Mouse (Mus musculus) embryonic facial prominence, embryonic 13.5 days (tissue): ENCODE measurements at regions not wholly inside any gene's neighbourhood (a gene's known extent, or its start where the extent isn't known, plus 50 kb on each side); places are given as distances from the start of the nearest gene placed in this dataset.

Experiments used
- ATAC-seq: fragments of 200-750 bp; cut with Nextera tagmentation; 2 replicates; pipeline ENCODE4 v1.8.0; 2017; ENCODE audit warnings: low read depth; ENCODE audit not compliant: insufficient number of reproducible peaks, insufficient read depth, low FRiP score, low TSS enrichment
- H3K27ac ChIP-seq: fragments of 300-500 bp; sonication (generic); 2 replicates; pipeline ENCODE4 v1.5.1; 2015; ENCODE audit warnings: moderate library complexity, mild to moderate bottlenecking, inconsistent platforms
- H3K27me3 ChIP-seq: fragments of 300-500 bp; sonication (generic); 2 replicates; pipeline ENCODE4 v1.6.1; 2015; ENCODE audit warnings: mild to moderate bottlenecking, inconsistent platforms
- H3K36me3 ChIP-seq: fragments of 300-500 bp; sonication (generic); 2 replicates; pipeline ENCODE4 v1.6.1; 2015; ENCODE audit warnings: mild to moderate bottlenecking, inconsistent platforms
- H3K4me1 ChIP-seq: fragments of 300-500 bp; sonication (generic); 2 replicates; pipeline ENCODE4 v1.6.1; 2015; ENCODE audit warnings: inconsistent platforms
- H3K4me2 ChIP-seq: fragments of 300-500 bp; sonication (generic); 2 replicates; pipeline ENCODE4 v1.6.1; 2015; ENCODE audit warnings: moderate library complexity, mild to moderate bottlenecking, inconsistent platforms
- H3K4me3 ChIP-seq: fragments of 300-500 bp; sonication (generic); 2 replicates; pipeline ENCODE4 v1.5.1; 2015; ENCODE audit warnings: mild to moderate bottlenecking, inconsistent platforms
- H3K9ac ChIP-seq: fragments of 300-500 bp; sonication (generic); 2 replicates; pipeline ENCODE4 v1.6.1; 2015; ENCODE audit warnings: mild to moderate bottlenecking, inconsistent platforms
- H3K9me3 ChIP-seq: fragments of 300-500 bp; sonication (generic); 2 replicates; pipeline ENCODE4 v1.6.1; 2016; ENCODE audit warnings: inconsistent platforms
- WGBS: fragments of 180-500 bp; shearing (Covaris S2); methylation state at CpG from one replicate; pipeline ENCODE4 v1.1.7; 2015; ENCODE audit warnings: mixed read lengths; 5-methylcytosine and 5-hydroxymethylcytosine counted together

DNA sequence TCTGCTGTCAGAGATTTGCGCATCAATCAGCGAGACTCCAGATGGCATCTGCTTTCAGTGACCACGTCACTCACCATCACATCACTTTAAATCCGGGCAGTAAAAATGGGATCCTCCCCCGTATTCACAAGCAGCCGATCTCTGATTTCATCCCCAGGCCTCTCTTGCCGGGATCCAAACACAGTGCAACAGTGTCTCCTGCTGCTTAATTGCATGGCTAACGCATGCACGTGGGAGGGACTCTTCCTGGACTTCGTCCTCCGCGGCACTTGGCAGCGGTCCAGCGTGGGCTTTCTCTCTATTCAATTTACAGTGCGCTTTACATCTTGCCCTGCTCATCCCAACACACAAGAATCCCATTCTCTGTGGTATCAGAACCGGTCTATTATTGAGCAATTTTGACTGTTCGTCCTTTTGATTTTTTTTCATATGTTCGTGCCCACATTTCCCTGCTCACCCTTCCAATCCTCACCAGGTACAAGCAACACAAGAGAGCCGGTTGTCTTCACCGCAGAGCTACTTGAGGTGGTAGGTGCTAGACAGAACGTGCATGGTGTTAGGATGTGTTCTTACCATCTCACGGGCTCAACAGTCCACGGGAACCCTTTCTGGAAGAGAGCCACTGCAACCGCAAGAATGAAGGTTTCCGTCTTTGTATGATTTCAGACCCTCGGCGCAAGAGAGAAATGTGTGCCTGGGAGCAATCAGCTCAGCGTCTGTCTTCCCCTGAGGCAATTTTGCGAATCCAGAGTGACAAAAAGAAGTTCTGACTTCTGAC lies 109.3 kb downstream of the Tbx4 start:
- Histone ChIP-seq H3K9ac (peak overlapping the region; percentile 62), H3K9me3 (no peaks in the 10 kb centered on the region), H3K4me2 (peak overlapping the region; percentile 69), H3K36me3 (no peaks in the 10 kb centered on the region), H3K4me1 (peaks cover 23% of the 10 kb centered on the region), H3K27me3 (peaks cover 13% of the 10 kb centered on the region), H3K4me3 (peak overlapping the region; percentile 36), H3K27ac (no peak overlapping the region)
- no peak for ATAC-seq
- WGBS: 22% methylated on average over 29 of the region's 29 CpGs

DNA sequence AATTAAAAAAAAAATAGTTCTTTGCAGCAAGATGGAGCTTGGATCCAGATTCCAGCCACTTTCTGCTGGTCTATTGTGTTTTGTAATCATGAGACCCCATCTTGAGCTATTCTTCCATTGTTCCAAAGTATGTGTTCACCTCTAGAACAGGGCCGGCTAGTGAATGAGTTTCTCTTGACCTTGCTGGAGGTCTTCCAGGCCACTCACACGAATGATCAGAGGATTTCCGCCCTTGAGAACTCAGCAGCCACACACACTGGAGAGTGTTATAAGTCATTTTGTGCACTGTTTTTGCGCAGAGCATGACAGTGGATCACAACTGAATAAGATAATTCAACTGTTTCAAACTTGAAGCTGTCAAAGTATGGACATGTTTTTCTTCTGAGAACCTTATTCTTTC lies 110.5 kb downstream of the Tbx4 start:
- WGBS: 83% methylated on average over 4 of the region's 4 CpGs
- Histone ChIP-seq H3K4me1 (peaks cover 23% of the 10 kb centered on the region), H3K27ac (no peak overlapping the region), H3K4me3 (no peak overlapping the region), H3K9ac (no peak overlapping the region), H3K36me3 (no peaks in the 10 kb centered on the region), H3K9me3 (no peaks in the 10 kb centered on the region), H3K27me3 (peaks cover 9% of the 10 kb centered on the region), H3K4me2 (no peak overlapping the region)
- ATAC-seq: no peak

DNA sequence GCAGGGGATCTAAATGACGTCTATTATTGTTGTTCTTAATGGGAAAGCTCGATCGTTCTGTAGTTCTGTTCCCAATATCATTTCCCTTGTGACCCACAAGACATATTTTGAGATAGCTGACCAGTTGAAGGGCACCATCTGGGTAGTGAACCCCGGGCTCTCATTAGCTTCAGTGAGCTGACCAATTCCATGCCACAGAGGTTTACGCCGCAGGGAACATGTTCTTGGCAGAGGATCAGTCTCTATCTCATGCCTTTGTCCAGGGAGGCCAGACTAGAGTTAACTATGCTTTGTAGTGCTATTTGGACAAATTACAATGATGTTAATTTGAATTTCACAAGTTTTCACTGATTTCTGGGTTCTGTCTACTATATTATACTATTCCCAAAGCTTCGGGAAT lies 117.1 kb downstream of the Tbx4 start:
- Histone ChIP-seq H3K36me3 (no peaks in the 10 kb centered on the region), H3K27me3 (no peaks in the 10 kb centered on the region), H3K4me3 (no peak overlapping the region), H3K27ac (no peak overlapping the region), H3K4me2 (no peak overlapping the region), H3K9me3 (no peaks in the 10 kb centered on the region), H3K9ac (no peak overlapping the region), H3K4me1 (0 out of 2 replicates have a peak, but pooled peaks cover 4% of the 10 kb centered on the region)
- 85% methylated on average over 7 of the region's 7 CpGs for WGBS
- ATAC-seq: no peak

DNA sequence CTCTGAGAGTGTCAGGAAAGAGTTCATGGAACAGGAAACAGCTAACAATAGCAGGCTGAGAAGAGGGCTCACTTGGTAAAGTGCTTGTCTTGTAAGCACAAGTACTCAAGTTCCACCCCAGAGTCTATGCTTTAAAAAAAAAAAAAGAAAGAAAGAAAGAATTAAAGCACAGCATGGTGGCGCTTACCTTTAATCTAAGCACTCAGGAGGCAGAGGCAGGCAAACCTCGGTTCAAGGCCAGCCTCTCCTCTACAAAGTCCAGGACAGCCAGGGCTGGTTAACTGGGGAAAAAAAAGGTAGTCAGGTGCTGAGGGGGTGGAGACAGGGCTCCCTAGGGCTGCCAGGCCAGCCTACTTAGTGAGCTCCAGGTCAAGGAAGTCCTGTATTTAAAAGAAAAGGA lies 119.1 kb downstream of the Tbx4 start:
- no peak overlapping the region for H3K4me2 ChIP-seq
- H3K27me3 ChIP-seq: no peaks in the 10 kb centered on the region
- whole genome bisulfite sequencing: 85% methylated on average over 2 of the region's 2 CpGs
- H3K4me1 ChIP-seq: no peaks in the 10 kb centered on the region
- ATAC-seq: no peak
- H3K36me3 ChIP-seq: no peaks in the 10 kb centered on the region
- no peaks in the 10 kb centered on the region for H3K9me3 ChIP-seq
- H3K4me3 ChIP-seq: no peak overlapping the region
- no peak overlapping the region for H3K9ac ChIP-seq
- no peak overlapping the region for H3K27ac ChIP-seq

DNA sequence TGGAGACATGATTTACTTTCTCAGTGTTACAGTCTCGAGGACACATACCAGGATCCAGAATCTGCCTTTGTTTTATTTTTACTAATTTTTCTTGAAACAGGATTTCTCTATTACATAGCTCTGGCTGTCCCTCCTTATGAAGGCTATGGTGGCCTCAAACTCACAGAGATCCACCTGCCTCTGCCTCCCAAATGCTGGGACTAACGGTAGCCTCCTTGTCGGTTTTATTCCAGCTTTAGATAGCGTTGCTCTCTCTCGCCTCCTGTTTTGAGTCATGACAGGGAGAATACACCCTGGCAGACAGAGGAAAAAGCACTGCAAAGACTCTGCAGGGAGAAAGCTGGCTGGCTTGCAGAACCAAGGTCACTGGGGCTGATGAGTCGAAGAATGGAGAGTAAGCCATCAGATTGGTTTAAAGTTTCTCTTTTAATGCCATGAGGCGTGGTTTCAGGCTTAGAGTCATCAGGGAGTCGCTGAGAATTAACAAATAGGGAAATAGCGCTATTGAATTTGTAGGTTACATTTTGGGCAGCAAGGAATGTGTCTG lies 119.8 kb downstream of the Tbx4 start:
- Histone ChIP-seq H3K36me3 (no peaks in the 10 kb centered on the region), H3K9me3 (no peaks in the 10 kb centered on the region), H3K4me2 (no peak overlapping the region), H3K27ac (no peak overlapping the region), H3K9ac (no peak overlapping the region), H3K4me3 (no peak overlapping the region), H3K27me3 (no peaks in the 10 kb centered on the region), H3K4me1 (no peaks in the 10 kb centered on the region)
- WGBS: 84% methylated on average over 9 of the region's 9 CpGs
- ATAC-seq: no peak

DNA sequence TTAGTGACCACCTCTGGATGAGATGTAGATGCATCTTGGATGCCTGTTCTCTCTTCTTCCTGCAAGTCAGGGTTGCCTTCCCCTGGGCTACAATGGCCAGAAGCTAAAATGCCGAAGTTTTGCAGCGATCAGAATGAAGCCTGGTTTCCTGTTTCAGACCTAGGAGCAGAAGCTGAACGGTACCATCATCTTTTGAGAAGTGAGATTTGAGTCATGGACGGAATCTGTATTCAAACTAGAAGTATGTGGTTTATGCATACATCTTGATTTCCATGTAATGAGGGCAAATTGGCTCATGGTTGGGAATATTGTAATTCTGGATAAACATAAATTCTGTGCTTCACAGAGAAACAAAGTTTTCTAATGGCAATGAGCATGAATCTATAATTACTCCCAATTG lies 120.6 kb downstream of the Tbx4 start:
- no peaks in the 10 kb centered on the region for H3K4me1 ChIP-seq
- no peaks in the 10 kb centered on the region for H3K27me3 ChIP-seq
- H3K9ac ChIP-seq: no peak overlapping the region
- no peak overlapping the region for H3K27ac ChIP-seq
- H3K4me2 ChIP-seq: no peak overlapping the region
- no peaks in the 10 kb centered on the region for H3K36me3 ChIP-seq
- 58% methylated on average over 4 of the region's 4 CpGs for WGBS
- ATAC-seq: no peak
- H3K4me3 ChIP-seq: no peak overlapping the region
- no peaks in the 10 kb centered on the region for H3K9me3 ChIP-seq
